Mouse (Mus musculus): ENCODE results near the gene Mup5.

DNA sequence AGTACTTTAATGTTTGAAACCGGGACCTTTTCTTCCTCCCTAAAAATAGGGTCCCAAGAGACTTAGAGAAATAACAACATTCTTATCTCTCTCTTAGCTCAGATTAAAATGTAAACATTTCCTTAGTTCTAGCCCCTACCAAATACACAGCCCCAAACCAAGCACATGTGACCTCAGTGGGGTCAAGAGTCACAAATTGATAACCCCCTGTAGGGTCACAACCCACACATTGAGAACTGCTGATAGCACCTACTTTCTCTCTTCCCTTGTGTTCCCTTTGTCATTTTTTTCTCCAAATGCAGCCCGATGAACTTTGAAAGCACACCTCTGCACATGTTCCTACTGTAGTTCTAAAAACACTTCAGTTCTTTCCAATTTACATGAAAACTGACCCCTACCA, 19.4 kb downstream of the Mup5 start:
- no peak for TF ChIP-seq BHLHE40 (IDR thresholded peaks at IDR 0.05; ENCODE audit: borderline replicate concordance, low read depth, low read length)
- no peak for TF ChIP-seq POLR2A (IDR thresholded peaks at IDR 0.05; ENCODE audit: control insufficient read depth in 1 of 2, insufficient read depth in 1 of 2, low read depth in 1 of 2, low read length in 2 of 2, poor library complexity in 1 of 2)

Measured in MEL (cell line).